Mouse (Mus musculus) T-helper 2 cell (primary cell): ENCODE measurements around the gene Cnih4.

Experiments used
- in situ Hi-C: fragments of 300-600 bp; cut with MboI, MseI; formaldehyde crosslinking; loops from one replicate; pipeline ENCODE4 v1.15.1; 2025; ENCODE audit warnings: high pct_unique_total_duplicates

Cnih4 gene

GRCm38 (mm10) chr1:181143950-181144836, at the start of gene Cnih4, which contains the start of gene Nvl:
Cnih4 (plus strand) TSS chr1:181144693.
Nvl (minus strand) TSS chr1:181144204.
- in situ Hi-C loops: no loop called here

- in situ Hi-C loops: loop anchor here (10.0 kb wide), 3 partner anchors 68 to 1342 kb away; no protein-coding TSS in a partner anchor
Observed at GRCm38 (mm10) chr1:181117112-181117511, 27.4 kb upstream of the Cnih4 start.

GRCm38 (mm10) chr1:181124145-181124544, 20.3 kb upstream of the Cnih4 start:
- in situ Hi-C loops: no loop called here

- in situ Hi-C loops: no loop called here
Observed at GRCm38 (mm10) chr1:181125916-181126315, 18.6 kb upstream of the Cnih4 start.

DNA sequence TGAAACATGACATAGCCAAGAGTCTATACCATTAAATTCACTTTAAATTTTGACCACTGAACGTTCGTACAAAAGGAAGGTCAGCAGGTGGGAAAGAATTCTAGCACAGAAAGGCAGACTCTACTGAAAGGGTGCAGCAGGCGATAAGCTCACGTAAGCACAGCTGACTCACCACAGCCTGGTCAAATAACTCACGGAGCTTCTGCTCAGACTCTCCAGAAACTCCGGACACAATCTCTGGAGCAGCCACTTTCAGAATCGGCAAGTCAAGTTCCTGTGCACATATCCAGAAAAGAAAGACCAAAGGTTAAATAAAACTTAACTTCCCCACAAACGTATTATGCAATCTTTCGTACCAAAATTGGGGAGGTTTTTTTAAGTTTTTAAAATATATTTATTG, 17.7 kb upstream of the Cnih4 start:
- in situ Hi-C loops: no loop called here

DNA sequence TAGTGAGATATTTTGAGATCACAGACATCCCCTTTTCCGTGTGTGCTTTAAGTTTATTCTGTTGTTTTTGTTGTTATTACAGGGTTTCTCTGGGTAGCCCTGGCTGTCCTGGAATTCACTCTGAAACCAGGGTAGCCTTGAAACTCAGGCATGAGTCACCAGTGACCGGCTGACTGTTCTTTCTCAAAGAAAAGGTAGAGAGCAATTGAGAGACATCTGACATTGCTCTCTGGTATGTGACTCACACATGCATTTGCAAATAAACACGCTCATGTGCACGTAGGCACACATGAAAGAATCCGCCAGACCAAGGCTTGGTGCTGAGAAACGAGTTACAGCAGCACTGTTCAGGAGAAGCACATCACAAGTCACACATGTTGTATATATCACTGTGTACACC, 12.6 kb upstream of the Cnih4 start:
- in situ Hi-C loops: loop anchor here (5.0 kb wide), 1 partner anchor 55 kb away; no protein-coding TSS in a partner anchor

DNA sequence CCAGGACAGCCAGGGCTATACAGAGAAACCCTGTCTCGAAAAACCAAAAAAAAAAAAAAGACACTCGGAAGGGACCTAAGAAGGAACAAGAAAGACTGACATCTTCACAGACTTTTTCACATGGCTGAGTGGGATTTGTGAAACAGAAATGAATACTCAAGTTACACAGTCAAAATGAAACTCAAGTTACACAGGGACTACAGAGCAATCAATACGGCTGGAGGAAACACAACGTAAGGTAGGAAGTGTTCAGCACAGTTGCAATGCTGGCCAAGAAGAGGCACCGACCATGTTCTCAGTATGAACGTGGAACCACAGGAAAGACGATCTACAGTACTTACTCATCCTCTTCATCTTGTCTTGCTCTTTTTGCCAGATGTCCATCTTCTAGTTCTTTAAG, 5.8 kb upstream of the Cnih4 start:
- in situ Hi-C loops: no loop called here

DNA sequence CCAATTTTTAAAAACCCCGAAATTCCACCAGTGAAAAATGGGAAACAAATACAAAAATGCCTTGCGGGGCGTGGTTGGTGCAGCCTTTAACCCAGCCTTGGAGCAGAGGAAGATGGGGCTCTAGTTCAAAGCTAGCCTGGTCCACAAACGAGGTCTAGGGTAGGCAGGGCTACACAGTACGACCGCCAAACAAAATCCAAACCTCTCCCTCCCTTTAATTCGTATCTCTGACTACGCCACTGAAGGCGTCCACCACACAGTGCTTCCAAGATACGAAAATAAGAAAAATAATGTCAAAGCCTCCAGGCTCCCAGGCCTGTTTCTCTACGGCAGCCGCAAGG, 914 bp upstream of the Cnih4 start:
- in situ Hi-C loops: no loop called here

DNA sequence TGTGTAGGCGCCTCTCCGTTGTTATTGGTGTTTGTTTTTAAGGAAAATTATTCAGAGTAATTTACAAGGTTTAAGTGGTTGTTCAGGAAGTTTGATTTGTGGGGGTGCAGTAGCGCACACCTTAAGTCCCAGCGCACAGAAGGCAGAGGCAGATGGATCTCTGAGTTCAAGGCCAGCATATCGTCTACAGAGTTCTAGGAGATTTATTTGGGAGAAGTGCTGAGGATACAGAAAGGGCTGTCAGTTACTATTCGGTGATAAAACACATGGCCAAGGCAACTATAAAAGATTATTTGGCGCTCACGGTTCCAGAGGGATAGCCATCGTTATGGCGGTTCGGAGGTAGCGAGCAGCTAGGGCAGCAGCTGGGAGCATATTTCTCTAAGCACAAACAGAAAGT, 473 bp downstream of the Cnih4 start:
- in situ Hi-C loops: no loop called here

- in situ Hi-C loops: no loop called here
Observed at GRCm38 (mm10) chr1:181146187-181146586, 1.7 kb downstream of the Cnih4 start.

DNA sequence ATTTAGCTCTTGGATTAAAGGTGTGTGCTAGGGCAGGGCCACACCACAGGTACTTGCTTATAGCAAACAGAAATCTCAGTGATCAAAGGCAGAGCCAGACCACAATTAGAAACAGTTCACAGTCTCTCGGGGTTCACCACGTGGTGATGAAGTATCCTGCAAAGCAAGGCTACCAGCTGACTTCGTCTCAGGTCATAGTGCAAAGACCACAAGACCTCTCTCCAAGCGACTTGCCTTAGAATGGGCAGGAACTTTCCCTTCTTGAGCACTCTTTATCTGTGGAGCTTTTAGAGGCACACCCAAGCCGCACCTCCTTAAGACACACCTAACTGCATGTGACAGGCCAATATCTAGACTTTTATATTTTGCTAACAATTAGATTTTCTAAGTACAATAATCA, 4.0 kb downstream of the Cnih4 start:
- in situ Hi-C loops: no loop called here

- in situ Hi-C loops: no loop called here
Observed at GRCm38 (mm10) chr1:181149373-181150017, 5.0 kb downstream of the Cnih4 start.

DNA sequence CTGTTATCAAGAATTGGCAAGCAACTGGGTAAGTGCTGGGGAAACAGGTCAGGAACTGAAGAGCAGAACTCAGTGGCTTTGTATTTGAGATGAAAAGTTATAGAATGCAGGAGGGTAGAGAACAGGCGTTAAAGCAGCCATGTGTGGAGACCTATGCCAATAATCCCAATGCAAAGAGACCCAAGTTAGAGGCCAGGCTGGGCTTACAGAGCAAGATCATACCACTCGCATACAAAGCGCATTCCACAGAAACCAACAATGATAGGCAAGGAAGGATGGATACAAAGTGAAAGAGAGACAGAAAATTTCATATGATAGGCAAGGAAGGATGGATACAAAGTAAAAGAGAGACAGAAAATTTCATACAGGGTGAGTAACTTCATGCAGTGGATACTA, 5.9 kb downstream of the Cnih4 start:
- in situ Hi-C loops: no loop called here

DNA sequence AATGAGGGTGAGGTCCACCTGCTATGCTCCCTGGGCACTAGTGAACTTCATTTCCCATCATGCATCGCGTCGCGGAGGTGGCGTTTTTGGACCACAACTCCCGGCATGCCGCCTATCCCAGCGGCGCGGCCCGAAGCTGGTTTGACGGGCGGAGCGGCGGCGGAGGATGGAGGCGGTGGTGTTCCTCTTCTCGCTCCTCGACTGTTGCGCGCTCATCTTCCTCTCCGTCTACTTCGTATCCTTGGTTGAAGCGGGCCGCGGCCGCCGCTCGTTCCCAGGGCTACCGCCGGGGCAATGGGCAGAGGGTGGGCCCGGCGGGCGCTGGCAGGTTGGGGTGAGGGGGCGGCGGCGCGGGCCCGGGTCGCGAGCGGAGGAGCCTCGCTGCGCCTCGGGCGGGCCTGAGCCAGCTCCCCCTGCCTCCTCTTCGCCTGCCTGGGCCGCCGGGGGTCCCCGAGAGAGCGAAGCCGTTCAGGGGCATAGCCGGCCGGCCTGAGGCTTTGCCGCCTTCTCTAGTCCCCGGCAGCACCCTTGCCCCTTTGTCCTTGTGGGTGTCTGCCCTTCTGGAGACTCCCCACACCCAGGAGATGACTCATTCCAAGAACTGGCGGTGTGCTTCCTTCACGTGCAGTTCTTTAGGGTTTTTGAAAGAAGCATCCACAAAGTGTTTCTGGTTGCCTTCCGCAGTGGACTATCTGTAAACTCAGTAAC, 6.5 kb downstream of the Cnih4 start:
- in situ Hi-C loops: no loop called here

DNA sequence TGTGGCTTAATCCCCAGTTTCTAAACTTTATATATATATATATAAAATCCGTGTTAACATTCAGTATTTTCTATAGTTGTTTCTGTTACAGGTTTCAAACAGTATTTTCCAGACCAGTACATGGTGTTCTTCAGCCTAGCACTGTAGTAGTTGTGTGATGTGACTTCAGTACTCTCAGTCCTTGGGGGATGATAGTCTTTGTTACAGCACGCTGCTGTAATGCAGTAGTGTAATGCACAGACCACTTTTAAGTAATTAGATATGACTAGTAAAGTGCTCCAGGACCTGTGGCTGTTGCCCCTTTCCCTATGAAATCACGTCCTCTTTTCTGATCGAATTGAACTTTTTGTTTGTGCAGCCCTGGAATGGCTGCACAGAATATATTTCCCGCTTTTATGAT, 7.0 kb downstream of the Cnih4 start:
- in situ Hi-C loops: no loop called here

DNA sequence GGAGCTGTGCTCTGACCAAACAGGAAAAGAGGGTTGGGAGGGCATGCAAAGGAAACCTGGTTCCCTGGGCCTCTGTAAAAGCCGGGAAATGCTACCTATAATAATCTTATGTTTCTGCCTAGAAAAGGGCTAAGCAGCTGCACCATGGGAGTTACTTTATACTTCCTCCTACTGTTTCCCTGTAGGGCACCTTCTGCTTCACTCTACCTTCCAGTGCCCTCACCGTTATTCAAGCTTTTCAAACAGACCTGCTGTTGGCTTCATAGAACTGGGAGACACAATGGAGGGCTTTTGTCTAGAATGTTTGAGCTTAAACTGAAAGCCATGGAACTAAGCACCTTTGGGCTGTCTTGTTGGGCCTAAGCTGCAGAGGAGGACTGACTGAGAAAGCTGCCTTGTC, 23.3 kb downstream of the Cnih4 start:
- in situ Hi-C loops: no loop called here

DNA sequence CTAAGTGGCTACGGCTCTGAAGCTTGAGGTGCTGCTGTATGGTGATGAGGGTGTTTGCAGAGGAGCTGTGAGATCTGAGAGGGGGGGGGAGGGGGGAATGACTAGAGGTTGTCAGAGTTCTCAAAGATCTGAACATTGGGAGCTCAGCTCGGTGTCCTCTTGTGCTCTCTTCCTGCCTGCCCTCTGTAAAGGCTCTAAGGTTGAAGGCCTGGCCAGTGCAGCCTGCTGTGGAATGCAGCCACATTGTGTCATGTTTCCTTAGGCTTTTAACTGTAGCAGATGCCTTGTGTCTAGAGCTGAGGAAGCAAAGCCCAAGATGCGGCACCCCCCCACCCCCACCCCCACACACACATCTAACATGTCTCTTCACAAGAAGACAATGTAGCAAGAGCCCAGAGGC, 23.9 kb downstream of the Cnih4 start:
- in situ Hi-C loops: no loop called here

GRCm38 (mm10) chr1:181170210-181170609, 25.7 kb downstream of the Cnih4 start:
- in situ Hi-C loops: no loop called here

DNA sequence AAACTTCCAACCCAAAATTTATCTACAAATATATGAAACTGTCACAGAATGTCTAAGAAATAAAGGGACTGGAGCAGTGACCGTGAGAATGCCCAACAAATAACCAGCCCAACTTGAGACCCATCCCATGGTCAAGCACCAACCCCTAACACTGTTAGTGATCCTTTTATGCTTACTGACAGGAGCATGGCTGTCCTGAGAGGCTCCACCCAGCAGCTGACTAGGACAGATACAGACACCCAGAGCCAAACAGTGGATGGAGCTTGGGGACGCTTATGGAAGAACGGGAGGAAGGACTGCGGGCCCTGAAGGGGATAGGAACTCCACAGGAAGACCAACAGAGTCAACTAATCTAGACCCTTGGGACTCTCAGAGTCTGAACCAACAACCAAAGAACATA, 44.4 kb downstream of the Cnih4 start:
- in situ Hi-C loops: loop anchor here (5.0 to 25.0 kb wide), 3 partner anchors 57 to 648 kb away; partner anchors contain the start of gene Lbr

DNA sequence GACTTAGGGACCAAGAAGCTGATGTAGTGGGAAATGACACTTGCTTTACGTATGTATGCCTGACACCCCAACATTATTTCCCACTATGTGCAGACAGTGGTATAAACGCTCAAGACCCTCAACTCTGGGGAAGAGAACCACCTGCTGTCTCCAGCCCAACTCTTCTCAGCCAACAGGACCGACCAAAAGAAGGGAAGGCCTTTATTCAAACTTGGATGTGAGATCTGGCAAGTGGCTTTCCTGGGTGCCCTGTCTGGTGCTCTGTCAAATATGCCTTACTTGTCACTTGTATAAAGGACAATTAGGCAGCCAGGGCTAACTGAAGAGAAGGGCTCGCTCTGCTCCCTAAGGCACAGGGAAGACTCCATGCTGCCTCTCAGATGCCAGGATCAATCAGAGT, 55.0 kb downstream of the Cnih4 start:
- in situ Hi-C loops: loop anchor here (25.0 kb wide), 1 partner anchor 638 kb away; the partner anchor contains the start of gene Lbr

DNA sequence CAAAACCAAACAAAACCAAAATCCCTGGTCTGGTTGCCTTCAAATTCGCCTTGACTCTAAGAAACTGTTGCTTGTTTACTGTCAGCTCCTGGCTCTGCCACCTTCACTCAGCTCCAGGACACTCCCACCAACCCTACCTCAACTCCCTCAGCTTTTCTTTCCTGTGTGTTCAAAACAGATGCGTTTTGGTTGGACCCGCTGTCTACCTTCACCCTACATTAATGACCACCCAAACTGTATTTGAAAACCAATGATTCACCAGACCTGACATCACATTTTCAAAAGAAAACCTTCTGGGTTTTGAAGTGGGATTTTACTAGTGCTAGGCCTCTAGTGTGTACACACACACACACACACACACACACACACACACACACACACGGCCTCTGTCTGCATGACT, 65.7 kb downstream of the Cnih4 start:
- in situ Hi-C loops: no loop called here
